Mouse (Mus musculus): ENCODE results near the gene Rnf157.

Gene Rnf157

DNA sequence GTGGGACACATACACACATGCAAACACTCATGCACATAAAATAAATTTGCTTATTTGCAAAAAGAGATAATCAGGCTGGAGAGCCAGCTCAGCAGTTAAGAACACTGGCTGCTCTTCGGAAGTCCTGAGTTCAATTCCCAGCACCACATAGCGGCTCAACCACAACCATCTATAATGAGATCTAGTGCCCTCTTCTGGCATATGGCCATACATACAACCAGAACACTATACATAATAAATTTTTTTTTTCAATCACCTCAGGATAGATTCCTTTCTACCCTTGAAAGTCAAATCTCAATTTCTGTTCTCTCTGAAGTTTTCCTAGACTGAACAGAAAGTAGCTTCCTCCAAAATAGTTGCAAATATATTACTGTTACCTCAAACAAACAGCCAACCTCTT, 107.4 kb downstream of the Rnf157 start:
- no peak for DNase-seq (ENCODE audit: low read depth, low spot score)

DNA sequence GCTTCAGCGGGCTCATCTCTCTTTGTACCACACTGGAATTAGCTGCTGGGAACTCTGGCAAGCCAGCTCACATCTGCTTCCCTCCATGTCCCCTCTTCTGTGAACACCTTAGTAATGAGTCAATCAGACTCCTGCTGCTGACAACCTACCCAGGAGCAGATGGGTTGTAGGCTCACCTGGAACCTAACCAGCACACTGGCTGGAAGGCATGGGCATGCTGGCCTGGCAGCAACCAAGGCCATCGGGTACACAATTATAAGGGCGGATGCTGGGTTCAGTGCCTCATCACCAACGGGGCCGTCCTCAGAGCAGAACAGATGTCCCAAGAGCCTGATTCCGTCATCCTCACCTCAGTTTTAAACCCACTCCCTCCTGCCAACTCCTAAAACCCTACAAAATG, 114.2 kb downstream of the Rnf157 start:
- no peak for DNase-seq (ENCODE audit: low read depth, low spot score)

DNA sequence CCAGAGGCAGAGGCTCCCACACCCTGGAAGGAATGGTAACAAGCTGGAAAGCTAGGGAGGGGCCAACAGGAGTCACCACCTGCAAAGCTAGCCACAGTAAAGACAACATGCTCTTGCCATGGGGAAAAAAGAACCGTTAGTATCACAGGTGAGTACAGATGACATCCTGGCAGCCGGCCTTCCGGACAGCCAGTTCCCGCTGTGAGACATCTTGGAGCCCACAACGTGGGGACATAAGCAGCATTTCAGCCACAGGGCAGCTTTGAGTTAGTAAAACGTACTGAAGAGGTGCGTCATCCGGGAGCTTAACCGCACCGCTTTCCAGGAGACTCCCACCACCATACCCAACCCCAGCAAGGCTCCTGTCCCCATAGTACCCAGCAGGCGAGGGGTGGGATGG, 114.6 kb downstream of the Rnf157 start:
- no peak for DNase-seq (ENCODE audit: low read depth, low spot score)

DNA sequence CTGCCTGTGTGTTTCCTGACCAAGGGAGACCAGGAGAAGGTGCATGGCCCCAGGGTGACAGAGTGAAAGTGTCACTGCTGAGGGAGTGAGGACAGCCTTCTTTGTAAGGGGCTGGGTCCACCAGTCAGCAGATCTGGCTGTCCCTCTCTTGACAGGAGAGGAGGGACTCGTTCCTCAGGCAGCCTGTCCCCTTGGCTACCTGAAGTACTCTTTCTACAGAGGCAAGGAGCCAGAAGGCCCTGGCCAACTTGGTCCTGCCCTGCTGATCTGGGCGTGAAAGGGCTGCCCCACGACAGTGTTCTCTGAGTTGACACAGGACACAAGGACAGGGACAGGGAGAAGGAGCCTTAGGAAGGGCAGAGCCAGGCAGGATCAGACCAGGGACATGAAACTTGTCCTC, 115.8 kb downstream of the Rnf157 start:
- no peak for DNase-seq (ENCODE audit: low read depth, low spot score)

DNA sequence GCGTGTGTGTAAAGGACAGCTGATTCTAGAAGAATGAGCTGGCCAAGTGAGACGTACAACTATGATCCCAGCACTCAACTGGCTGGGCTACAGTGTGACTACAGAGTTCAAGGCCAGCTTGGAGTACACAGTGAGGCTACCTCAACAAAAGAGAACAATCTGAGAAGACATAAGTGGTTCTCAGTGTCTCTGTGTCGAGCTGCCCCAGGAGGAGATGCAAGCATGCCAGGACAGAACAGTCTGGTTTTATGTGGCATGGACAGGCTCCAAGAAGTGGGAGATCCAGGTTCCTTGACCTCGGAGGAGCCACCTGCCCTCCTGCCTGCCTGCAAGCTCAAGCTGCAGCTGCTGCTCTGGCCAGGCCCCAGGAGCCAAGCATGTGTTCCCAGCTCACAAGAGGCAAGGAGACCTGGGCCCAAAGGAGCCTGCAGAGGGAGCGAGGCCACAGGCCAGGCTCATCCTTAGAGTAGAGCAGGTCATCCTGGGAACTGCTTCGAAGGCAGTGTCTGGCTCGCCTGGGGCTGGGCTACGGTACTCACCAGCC, 116.6 kb downstream of the Rnf157 start:
- no peak for DNase-seq (ENCODE audit: low read depth, low spot score)

DNA sequence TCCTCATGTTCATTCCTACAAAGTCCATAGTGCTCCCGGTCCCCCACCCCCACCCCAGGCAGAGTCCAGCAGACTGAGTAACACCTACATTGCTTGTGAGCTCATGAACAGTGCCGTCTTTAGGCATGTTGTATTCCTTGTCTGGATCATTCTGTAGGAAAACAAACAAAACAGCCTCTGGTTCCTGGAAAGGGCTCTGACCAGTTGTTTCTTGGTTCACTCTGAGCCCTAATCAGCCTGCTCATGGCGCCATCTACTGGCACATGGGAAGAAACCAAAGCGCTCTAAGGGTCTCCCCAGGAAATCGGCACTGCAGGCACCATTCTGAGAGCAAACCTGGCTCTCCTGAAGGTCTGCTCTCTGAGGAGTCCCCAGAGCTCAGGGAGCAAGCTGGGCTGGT, 118.5 kb downstream of the Rnf157 start:
- peak; percentile 80 for DNase-seq (ENCODE audit: low read depth, low spot score)

DNA sequence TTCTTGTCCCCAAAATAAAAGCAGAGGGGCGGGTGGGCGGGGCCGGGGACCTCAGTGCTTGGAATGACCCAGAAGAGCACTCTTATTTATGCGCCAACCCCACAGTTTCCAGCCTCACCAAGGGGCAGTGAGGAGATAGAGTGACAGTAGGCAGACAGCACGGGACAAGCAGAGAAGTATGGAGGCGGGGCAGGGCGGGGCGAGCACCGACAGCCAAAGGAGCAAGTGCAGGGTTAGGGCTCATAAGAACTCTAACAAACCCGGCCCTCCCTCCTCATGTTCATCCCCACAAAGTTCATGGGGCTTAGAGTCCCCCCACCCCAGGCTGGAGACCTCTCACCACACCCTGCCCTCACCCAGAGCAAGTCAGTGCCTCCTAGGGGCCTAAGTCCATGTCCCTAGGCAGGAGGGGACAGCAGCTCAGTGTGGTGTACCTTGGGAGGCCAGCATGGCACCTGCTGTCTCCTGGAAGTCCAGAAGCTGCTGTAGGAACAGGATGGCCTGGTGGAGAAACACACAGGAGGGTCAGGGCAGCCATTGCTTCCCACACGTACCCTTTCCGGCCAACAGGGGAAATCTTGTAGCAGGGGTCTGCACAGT, 119.2 kb downstream of the Rnf157 start:
- DNase-seq (ENCODE audit: low read depth, low spot score): no peak

DNA sequence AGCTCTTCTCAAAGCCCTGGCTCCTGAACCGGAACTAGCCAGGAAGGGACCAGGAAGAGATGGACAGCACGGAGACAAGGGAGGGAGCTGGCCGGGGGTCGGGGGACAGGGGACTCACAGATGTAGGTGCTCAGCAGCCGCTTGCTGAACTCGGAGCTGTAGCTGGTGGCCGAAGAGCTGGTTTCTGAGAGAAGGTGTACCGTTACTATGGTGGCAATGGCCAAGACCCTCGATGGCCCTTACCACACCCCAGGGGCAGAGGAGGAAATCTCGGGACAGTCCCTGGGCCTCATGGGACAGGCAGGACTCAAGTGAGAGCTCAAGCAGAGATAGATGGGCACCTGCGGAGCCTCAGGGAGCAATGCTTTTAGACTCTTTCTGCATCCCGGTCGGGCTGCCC, 120.4 kb downstream of the Rnf157 start:
- DNase-seq (ENCODE audit: low read depth, low spot score): no peak

DNA sequence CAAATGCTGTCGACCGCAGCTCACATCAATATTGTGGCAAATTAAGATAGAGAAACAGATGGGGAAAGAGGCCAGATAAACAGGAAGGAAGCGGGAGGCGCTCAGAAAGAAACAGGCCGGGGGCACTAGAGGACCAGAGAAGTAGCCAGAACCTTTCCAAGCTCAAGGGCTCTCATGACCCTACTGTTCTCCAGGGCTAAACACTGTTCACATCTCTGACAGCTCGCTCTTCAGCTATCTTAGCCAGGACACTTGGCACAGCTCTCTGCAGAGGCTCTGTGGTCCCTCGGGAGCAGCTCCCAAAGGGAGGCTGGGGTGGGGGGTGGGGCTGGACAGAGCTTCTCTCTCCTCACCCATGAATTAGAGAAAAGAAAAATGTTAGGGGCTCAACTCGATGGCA, 122.3 kb downstream of the Rnf157 start:
- DNase-seq (ENCODE audit: low read depth, low spot score): no peak

DNA sequence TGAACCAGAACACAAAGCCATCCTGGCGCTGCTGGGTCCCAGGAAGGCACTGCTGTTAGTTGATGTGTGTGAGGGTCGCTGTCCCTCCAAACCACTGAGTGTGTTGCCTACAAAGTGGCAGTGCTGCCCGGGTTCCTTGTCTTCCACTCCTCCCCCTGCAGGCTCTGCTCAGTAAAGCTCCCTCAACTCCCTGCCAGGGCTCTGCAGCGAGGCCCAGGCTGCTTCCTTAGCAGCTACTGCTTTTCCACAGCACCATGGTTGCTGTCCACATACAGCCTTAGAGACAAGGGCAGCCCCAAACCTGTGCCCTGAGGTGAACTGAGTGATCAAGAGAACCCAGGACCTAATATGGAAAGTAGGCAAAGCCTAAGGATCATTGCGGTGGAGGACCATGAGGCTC, 125.5 kb downstream of the Rnf157 start:
- DNase-seq (ENCODE audit: low read depth, low spot score): no peak
